Mouse (Mus musculus) hindbrain, embryonic 16.5 days (tissue): ENCODE results near the gene Gm44511. TPM values are rescaled to one million over a fixed set of nuclear protein-coding genes. Genes with fewer than 3 reads are reported as not detected.

Source experiments
- ATAC-seq: fragments of 200-750 bp; cut with Nextera tagmentation; 2 replicates; pipeline ENCODE4 v1.8.0; 2017; ENCODE audit warnings: moderate TSS enrichment, moderate library complexity
- H3K27ac ChIP-seq: fragments of 300-500 bp; sonication (generic); 2 replicates; pipeline ENCODE4 v1.5.1; 2014; ENCODE audit warnings: low read depth, mild to moderate bottlenecking, control low read depth, low read length, moderate library complexity
- H3K27me3 ChIP-seq: fragments of 300-500 bp; sonication (generic); replicated peaks from 2 replicates; pipeline ENCODE4 v1.6.1; 2014; ENCODE audit warnings: low read length; ENCODE audit not compliant: control insufficient read depth, insufficient read depth
- H3K36me3 ChIP-seq: fragments of 300-500 bp; sonication (generic); 2 replicates; pipeline ENCODE4 v1.6.1; 2014; ENCODE audit warnings: mild to moderate bottlenecking, low read length, moderate library complexity, mixed read lengths; ENCODE audit not compliant: control insufficient read depth, insufficient read depth
- H3K4me1 ChIP-seq: fragments of 300-500 bp; sonication (generic); 2 replicates; pipeline ENCODE4 v1.6.1; 2014; ENCODE audit warnings: low read depth, low read length; ENCODE audit not compliant: control insufficient read depth, insufficient read depth
- H3K4me2 ChIP-seq: fragments of 300-500 bp; sonication (generic); 2 replicates; pipeline ENCODE4 v1.6.1; 2014; ENCODE audit warnings: mild to moderate bottlenecking, low read length, control low read depth, moderate library complexity
- H3K4me3 ChIP-seq: fragments of 300-500 bp; sonication (generic); 2 replicates; pipeline ENCODE4 v1.5.1; 2014; ENCODE audit warnings: mild to moderate bottlenecking, low read length, control low read depth, moderate library complexity
- H3K9ac ChIP-seq: fragments of 300-500 bp; sonication (generic); 2 replicates; pipeline ENCODE4 v1.6.1; 2014; ENCODE audit warnings: low read depth, mild to moderate bottlenecking, control low read depth, low read length, moderate library complexity
- H3K9me3 ChIP-seq: fragments of 300-500 bp; sonication (generic); 2 replicates; pipeline ENCODE4 v1.6.1; 2014; ENCODE audit warnings: mild to moderate bottlenecking, low read length, moderate library complexity; ENCODE audit not compliant: control insufficient read depth
- WGBS: fragments of 180-500 bp; shearing (Covaris S2); extraction: QIAGEN DNeasy Blood & Tissue Kit; methylation state at CpG from one replicate; pipeline ENCODE4 v1.1.7; 2014; 5-methylcytosine and 5-hydroxymethylcytosine counted together
- polyA plus RNA-seq: library from polyadenylated mRNA; unstranded; fragments of >200 nt; fragmentation: Nextera tagmentation; extraction: Ambion mirVana; gene quantifications from 2 replicates; pipeline ENCODE4 v1.2.1, GENCODE M21; 2015

The Gm44511 gene
- polyA plus RNA-seq, 1 experiment from 2014 or later: not detected

DNA sequence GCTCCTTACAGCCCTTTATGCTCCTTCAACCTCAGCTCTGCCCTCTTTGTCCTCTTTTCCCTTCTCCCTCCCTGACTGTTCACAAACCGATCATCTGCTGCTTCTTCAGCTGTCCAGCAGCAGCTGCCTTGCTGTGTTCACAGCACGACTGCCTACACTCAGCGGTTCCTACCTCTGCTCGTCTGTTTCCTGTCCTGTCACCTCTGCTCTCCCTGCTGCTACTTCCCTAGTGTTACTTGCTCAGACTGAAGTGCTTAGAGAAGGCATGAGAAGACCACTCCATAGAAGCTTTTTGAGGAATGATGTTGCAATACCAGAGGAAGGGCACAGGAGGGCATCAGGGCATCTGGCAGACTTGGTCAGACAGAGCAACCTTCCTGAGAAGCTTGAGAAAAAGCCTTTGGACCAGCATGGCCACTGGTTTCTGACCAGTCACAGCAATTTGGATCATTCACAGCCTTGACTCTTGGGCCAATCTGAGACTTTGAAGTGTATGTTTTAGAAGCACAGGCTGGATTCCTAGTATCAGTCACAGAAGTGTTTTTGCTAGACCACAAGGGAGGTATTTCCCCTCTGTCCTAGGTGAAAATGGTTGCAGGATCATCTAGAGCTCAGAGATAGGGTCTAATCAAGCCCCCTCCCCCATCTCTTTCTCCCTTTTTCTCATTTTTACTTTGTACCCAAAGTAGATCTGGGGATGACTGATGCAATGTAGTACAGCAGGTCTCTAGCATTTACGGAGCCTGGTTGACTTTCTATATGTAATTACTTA is 92.0 kb downstream of the Gm44511 start:
- Histone ChIP-seq H3K27me3 (no peaks in the 10 kb centered on the region), H3K27ac (no peak overlapping the region), H3K4me3 (no peak overlapping the region), H3K4me2 (no peak overlapping the region), H3K9me3 (0 out of 2 replicates have a peak, but pooled peaks cover 2% of the 10 kb centered on the region), H3K4me1 (no peaks in the 10 kb centered on the region), H3K9ac (no peak overlapping the region), H3K36me3 (no peaks in the 10 kb centered on the region)
- no peak for ATAC-seq
- 71% methylated on average over 5 of the region's 5 CpGs for WGBS

DNA sequence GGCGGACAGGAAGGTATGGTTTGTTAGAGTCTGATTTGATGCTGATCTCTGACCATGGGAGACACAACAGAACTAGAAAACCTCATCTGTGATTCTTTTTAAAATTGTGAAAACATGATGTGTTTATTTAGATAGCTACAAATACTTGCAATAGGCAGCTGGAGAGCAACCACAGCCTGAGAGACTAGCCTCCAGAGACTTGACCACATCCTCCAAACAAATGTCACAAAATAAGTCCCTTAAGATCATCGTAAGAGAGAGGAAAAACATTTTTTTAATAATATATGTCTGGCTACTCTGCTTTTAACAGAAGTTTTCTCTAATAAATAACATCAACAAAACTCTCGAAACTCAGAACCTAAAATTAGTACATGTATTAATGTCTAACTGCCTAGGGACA is 94.1 kb downstream of the Gm44511 start:
- Histone ChIP-seq H3K9ac (no peak overlapping the region), H3K27me3 (no peaks in the 10 kb centered on the region), H3K9me3 (no peaks in the 10 kb centered on the region), H3K36me3 (no peaks in the 10 kb centered on the region), H3K4me3 (no peak overlapping the region), H3K4me1 (no peaks in the 10 kb centered on the region), H3K27ac (no peak overlapping the region), H3K4me2 (no peak overlapping the region)
- WGBS: 91% methylated on average over 3 of the region's 3 CpGs
- no peak for ATAC-seq

Other genes starting within 250 kb of the Gm44511 start
- gene A2ml1, start 244.7 kb downstream of the Gm44511 start, polyA plus RNA-seq: 4.7 and 5.6 TPM in 2 replicates
- not detected in 2 replicates for gene Klrb1a, start 202.8 kb downstream of the Gm44511 start, polyA plus RNA-seq
- gene Clec2h, start 163.9 kb downstream of the Gm44511 start, polyA plus RNA-seq: not detected in 2 replicates
- gene Klrb1, start 103.3 kb downstream of the Gm44511 start, polyA plus RNA-seq: 1.3 and 1.5 TPM in 2 replicates
- gene Klrb1c, start 37.1 kb downstream of the Gm44511 start, polyA plus RNA-seq: 0.11 and 0.15 TPM in 2 replicates
- gene Klrb1b, start within 50 bp of the Gm44511 start, polyA plus RNA-seq: not detected in 2 replicates
- gene Clec2i, start 61.3 kb upstream of the Gm44511 start, polyA plus RNA-seq: not detected in 2 replicates
- gene BC035044, start 64.8 kb upstream of the Gm44511 start, polyA plus RNA-seq: 0.49 and 0.72 TPM in 2 replicates
- not detected in 2 replicates for gene Clec2g, start 108.1 kb upstream of the Gm44511 start, polyA plus RNA-seq
- 0.21 and 0.64 TPM in 2 replicates for gene Klrb1f, start 219.6 kb upstream of the Gm44511 start, polyA plus RNA-seq